ENCODE assay signal across 17 mouse cellular contexts in genomic region chr2:178173951-178174350, GRCm38 (mm10). TPM values are rescaled to one million over a fixed set of nuclear protein-coding genes. Genes with fewer than 3 reads are reported as not detected.
"Had no signal": no experiment of that assay in that cellular context is flagged by ENCODE, and none has a peak within 500 bp of the region (broad histone marks: within the 10 kb centered on the region; RNA-seq: fewer than 3 reads in every experiment).

No protein-coding gene starts in this region.

- H3K27ac ChIP-seq: kidney, embryonic 15.5 days; limb, embryonic 12.5 days; limb, embryonic 15.5 days; liver, embryonic 14.5 days; macrophage had no signal

- H3K4me1 ChIP-seq: kidney, embryonic 15.5 days had no signal

- ATAC-seq: intestine, postnatal 0 days; liver, postnatal 0 days; lung, postnatal 0 days had no signal

- H3K36me3 ChIP-seq: kidney, embryonic 15.5 days; limb, embryonic 12.5 days; limb, embryonic 15.5 days had no signal

- DNase-seq: kidney, adult 8-10 months; kidney, postnatal 10 days; kidney, postnatal 36 days; left cerebral cortex, postnatal 4 days; liver, postnatal 0 days; lung, embryonic 14.5 days; thymus, adult 18-20 months; thymus, postnatal 36 days had no signal

- H3K9me3 ChIP-seq: kidney, embryonic 15.5 days; limb, embryonic 12.5 days; limb, embryonic 15.5 days had no signal

- H3K4me2 ChIP-seq: kidney, embryonic 15.5 days; limb, embryonic 12.5 days; limb, embryonic 15.5 days; liver, embryonic 11.5 days; lung, embryonic 14.5 days had no signal

- H3K4me3 ChIP-seq: kidney, embryonic 15.5 days; limb, embryonic 12.5 days; limb, embryonic 15.5 days had no signal

- H3K9ac ChIP-seq: kidney, embryonic 15.5 days; limb, embryonic 12.5 days; limb, embryonic 15.5 days; liver, embryonic 14.5 days; liver, postnatal 0 days; lung, embryonic 14.5 days had no signal

- H3K27me3 ChIP-seq: kidney, embryonic 15.5 days; limb, embryonic 12.5 days; limb, embryonic 15.5 days had no signal

RNA-seq across cellular contexts. Expression of gene Phactr3, which starts 55.2 kb away (rescaled TPM):
- total RNA-seq: megakaryocyte, adult 5-6 weeks had no signal
- polyA plus RNA-seq: liver, postnatal 0 days; macrophage had no signal
